Mouse (Mus musculus): Measurements from ENCODE around the gene Angpt4. TPM values are rescaled to one million over a fixed set of nuclear protein-coding genes. Genes with fewer than 3 reads are reported as not detected.

Angpt4 gene
- polyA plus RNA-seq, 1 experiment, result 2.1 TPM

DNA sequence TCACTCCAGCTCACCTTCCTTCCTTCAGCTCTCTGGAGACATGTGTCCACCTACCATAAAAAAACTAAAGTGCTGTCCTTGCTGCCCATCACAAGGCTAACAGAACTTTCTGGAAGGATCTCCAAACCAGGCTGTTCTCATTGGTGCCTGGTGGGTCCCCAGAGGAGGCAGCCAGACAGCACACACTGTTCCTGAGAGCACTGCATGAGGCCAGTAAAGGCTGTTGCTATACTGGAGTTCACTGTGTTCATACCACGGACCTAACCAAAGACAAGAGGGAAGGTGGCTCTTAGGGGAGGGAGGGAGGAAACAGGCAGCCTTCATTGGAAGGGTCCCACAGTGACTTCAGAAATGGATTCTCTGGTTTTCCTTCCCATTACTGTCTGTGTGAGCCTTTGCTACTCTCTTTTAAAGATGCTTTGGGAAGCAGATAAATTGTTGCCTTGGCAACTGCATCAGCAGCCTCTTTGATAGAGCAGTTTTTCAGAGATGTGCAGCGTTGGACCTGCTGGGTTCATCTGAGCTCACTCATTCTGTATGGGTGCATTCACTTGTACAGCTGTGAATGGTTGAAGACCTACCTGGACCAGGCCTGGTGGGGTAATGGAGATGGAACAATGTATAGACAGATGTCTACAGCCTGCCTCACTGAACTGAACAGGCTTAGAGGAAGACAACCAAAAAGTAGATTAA is 38.2 kb downstream of the Angpt4 start:
- Histone ChIP-seq H3K27ac (ENCODE audit: insufficient read depth, low read length) (no peak overlapping the region), H3K4me3 (ENCODE audit: insufficient read depth, low read length) (no peak overlapping the region), H3K4me1 (ENCODE audit: control insufficient read depth, insufficient read depth, low read length) (no peaks in the 10 kb centered on the region)
- TF ChIP-seq CTCF (IDR thresholded peaks at IDR 0.05; ENCODE audit: borderline replicate concordance, insufficient read depth, low read length) (no peak), POLR2A (IDR thresholded peaks at IDR 0.05; ENCODE audit: low read depth, low read length) (no peak)

DNA sequence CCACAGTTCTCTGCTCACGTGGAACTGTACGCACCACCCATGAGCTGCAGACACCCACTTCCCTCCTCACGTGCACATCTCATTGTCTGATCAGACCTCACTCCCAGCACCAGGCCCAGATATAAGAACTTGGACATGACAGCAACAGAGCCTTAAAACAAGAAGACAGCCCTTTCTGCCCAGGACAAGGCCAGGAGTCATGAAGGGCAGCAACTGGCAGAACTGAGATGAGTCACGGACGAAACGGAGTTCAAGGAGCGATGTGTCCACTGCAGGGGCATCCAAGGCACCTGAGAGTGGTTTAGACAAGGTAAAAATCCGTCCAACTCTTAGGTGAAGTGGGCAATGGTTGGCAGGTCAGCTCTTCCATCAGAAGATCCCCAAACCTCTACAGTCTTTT is 42.7 kb downstream of the Angpt4 start:
- TF ChIP-seq CTCF (IDR thresholded peaks at IDR 0.05; ENCODE audit: borderline replicate concordance, insufficient read depth, low read length) (no peak), POLR2A (IDR thresholded peaks at IDR 0.05; ENCODE audit: low read depth, low read length) (no peak)
- no peak overlapping the region for H3K4me3 ChIP-seq (ENCODE audit: insufficient read depth, low read length)
- peaks cover 10% of the 10 kb centered on the region for H3K4me1 ChIP-seq (ENCODE audit: control insufficient read depth, insufficient read depth, low read length)

DNA sequence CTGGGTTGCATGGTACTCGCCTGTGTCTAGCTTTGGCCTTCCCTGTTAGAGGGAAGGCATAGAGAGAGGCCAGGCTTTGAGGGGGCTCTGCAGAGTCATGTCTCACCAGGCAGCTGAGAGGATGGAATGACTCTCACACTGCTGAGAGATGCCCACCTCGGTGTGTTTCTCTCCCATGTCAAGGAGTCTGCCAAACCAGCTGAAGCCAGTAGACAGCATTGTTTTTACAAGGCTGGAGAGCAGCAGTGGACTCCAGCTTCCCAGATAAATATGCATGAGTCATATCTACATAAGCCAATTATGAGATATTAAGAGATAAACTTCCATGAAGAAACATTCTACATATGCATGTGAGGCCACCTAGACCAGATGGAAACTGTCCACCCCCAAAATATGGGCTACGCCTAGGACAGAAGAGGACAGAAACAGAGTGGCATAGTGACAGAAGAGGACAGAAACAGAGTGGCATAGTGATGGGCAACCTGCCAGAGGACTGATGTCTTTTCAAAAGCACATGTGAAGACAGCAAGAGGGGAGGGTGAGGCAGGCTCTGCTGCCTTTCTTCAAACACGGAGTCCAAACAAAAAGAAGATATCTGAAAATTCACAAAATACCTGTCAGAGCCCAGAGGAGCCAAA is 45.6 kb downstream of the Angpt4 start:
- TF ChIP-seq POLR2A (IDR thresholded peaks at IDR 0.05; ENCODE audit: low read depth, low read length), result no peak
- TF ChIP-seq CTCF (IDR thresholded peaks at IDR 0.05; ENCODE audit: borderline replicate concordance, insufficient read depth, low read length), result no peak
- peaks cover 21% of the 10 kb centered on the region for H3K4me1 ChIP-seq (ENCODE audit: control insufficient read depth, insufficient read depth, low read length)
- peak overlapping the region; percentile 16; the same call in 1 of the 2 replicates for H3K27ac ChIP-seq (ENCODE audit: insufficient read depth, low read length)
- no peak overlapping the region for H3K4me3 ChIP-seq (ENCODE audit: insufficient read depth, low read length)

More for the DNA sequence above, 42.7 kb downstream of the Angpt4 start:
- no peak overlapping the region for H3K27ac ChIP-seq (ENCODE audit: insufficient read depth, low read length)

DNA sequence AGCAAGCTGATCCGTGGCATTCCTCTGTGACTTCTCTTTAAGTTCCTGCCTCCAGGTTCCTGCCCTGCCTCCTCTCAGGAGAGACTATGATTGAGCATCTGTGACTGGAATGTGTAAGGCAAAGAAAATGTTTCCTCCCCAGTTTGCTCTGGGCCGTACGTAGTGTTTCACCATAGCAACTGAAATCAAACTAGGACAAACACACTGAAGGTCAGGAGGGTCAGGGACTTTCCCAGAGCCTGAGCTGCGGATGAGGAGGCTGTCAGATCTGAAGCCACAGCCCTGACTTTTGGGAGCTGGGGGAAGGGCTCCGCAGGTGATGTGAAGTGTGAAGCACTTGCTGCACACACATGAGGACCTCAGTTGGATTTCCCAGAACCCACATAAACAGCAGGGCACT is 48.3 kb downstream of the Angpt4 start:
- Histone ChIP-seq H3K4me1 (ENCODE audit: control insufficient read depth, insufficient read depth, low read length) (peaks cover 37% of the 10 kb centered on the region), H3K27ac (ENCODE audit: insufficient read depth, low read length) (no peak overlapping the region), H3K4me3 (ENCODE audit: insufficient read depth, low read length) (no peak overlapping the region)
- TF ChIP-seq POLR2A (IDR thresholded peaks at IDR 0.05; ENCODE audit: low read depth, low read length), result no peak
- TF ChIP-seq CTCF (IDR thresholded peaks at IDR 0.05; ENCODE audit: borderline replicate concordance, insufficient read depth, low read length), result no peak

DNA sequence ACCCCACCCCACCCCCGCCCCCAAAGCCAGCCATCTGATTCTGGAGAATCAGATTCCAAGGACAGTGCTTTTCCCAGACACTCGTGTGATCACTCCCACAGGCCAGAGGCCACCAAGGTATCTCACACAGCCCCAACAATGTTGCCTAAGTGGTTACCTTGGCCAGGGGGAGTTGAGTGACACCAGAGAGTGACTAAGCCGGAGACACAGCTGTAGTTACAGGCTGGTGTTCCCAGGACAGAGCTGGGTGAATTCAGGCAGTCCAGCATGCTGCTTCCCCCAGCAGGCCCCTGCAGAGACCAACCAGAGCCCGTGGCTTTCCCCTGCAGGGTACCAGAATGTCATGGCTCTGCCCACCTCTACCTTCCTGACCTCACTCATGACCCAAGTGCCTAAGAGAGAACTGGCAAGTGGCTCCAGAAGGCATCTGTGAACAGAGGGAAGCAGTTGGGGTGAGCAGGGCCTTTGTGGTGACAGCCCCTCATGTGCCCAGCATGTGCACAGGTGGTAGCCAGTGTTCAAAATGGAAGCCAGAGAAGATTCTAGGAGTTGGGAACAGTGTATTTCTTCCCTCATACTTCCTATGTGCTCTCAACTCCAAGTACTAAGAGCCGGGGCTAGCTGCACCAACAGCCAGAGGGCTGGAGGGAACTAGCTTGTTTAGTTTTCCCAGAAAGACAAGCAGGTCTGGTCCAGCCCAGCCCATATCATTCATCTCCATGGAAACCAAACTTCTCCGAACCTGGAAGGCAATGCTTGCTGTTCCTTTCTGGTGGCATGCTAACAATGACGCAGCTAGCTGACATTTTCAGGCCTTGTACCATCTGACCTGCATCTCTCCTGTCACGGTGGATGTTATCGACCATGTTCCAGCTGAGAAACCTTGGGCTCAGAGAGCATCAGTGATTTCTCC is 50.5 kb downstream of the Angpt4 start:
- TF ChIP-seq CTCF (IDR thresholded peaks at IDR 0.05; ENCODE audit: borderline replicate concordance, insufficient read depth, low read length), result no peak
- no peak for TF ChIP-seq POLR2A (IDR thresholded peaks at IDR 0.05; ENCODE audit: low read depth, low read length)
- Histone ChIP-seq H3K4me1 (ENCODE audit: control insufficient read depth, insufficient read depth, low read length) (peaks cover 36% of the 10 kb centered on the region), H3K27ac (ENCODE audit: insufficient read depth, low read length) (peak overlapping the region; percentile 80), H3K4me3 (ENCODE audit: insufficient read depth, low read length) (no peak overlapping the region)

DNA sequence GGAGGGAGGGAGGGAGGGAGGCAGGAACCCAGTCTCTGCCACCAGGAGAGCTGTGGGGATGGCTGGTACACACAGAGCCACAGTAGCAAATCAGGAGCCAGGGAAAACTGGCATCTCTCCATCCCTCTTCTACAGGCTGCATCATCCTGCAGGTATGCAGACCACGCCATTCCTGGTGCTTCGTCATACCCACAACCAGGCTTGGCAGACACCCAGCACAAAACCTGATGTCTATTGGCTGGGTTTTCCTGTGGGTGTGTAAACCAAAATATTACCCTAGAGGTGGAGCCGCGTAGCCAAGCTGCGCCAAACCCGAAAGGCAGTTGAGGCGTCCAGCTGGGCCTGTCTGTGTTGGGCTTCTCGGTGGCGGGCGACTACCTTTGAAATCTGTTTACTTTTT is 51.5 kb downstream of the Angpt4 start:
- H3K27ac ChIP-seq (ENCODE audit: insufficient read depth, low read length), result peak overlapping the region; percentile 73
- H3K4me1 ChIP-seq (ENCODE audit: control insufficient read depth, insufficient read depth, low read length), result peaks cover 30% of the 10 kb centered on the region
- H3K4me3 ChIP-seq (ENCODE audit: insufficient read depth, low read length), result no peak overlapping the region
- TF ChIP-seq POLR2A (IDR thresholded peaks at IDR 0.05; ENCODE audit: low read depth, low read length) (peak; percentile 49), CTCF (IDR thresholded peaks at IDR 0.05; ENCODE audit: borderline replicate concordance, insufficient read depth, low read length) (no peak)

DNA sequence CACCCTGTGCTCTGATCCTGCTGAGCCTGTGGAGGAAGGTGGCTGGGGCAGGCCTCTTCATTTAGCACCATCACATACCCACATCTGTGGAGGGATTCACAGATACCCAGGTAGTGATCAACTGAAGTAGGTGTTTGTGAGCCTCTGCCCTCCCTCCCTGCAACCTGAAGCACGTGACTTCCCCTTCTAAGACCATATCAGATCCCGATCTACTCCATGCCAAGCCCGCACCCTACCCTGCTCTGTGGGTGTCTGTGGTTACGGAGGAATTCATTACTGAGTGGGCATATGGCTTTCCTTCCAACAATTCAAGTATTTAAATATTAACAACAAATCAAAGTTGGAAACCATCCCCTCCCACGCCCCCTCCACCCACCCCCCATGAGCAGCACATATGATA is 52.3 kb downstream of the Angpt4 start:
- Histone ChIP-seq H3K4me1 (ENCODE audit: control insufficient read depth, insufficient read depth, low read length) (peaks cover 30% of the 10 kb centered on the region), H3K4me3 (ENCODE audit: insufficient read depth, low read length) (no peak overlapping the region), H3K27ac (ENCODE audit: insufficient read depth, low read length) (peak overlapping the region; percentile 73)
- TF ChIP-seq POLR2A (IDR thresholded peaks at IDR 0.05; ENCODE audit: low read depth, low read length), result no peak
- no peak for TF ChIP-seq CTCF (IDR thresholded peaks at IDR 0.05; ENCODE audit: borderline replicate concordance, insufficient read depth, low read length)

DNA sequence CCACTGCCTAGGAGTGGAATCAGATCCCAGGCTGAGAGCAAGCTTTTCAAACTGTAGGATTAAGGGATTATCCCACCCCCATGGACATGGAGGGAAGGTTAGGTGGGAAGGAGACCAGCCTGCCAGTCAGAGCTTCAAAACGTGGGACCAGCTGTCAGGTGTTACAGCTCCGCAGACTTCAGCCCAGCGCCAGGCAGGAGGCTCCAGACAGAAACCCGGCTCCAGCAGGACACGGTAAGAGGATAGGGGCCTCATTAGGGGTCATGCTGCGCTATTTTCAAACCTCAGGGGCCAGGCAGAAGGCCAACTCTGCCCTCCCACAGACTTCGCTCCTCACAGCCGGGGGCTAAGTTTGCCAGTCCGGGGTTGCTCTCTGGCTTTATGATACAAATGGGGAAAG is 53.0 kb downstream of the Angpt4 start:
- TF ChIP-seq CTCF (IDR thresholded peaks at IDR 0.05; ENCODE audit: borderline replicate concordance, insufficient read depth, low read length) (no peak), POLR2A (IDR thresholded peaks at IDR 0.05; ENCODE audit: low read depth, low read length) (no peak)
- Histone ChIP-seq H3K4me3 (ENCODE audit: insufficient read depth, low read length) (no peak overlapping the region), H3K4me1 (ENCODE audit: control insufficient read depth, insufficient read depth, low read length) (peaks cover 26% of the 10 kb centered on the region), H3K27ac (ENCODE audit: insufficient read depth, low read length) (no peak overlapping the region)

DNA sequence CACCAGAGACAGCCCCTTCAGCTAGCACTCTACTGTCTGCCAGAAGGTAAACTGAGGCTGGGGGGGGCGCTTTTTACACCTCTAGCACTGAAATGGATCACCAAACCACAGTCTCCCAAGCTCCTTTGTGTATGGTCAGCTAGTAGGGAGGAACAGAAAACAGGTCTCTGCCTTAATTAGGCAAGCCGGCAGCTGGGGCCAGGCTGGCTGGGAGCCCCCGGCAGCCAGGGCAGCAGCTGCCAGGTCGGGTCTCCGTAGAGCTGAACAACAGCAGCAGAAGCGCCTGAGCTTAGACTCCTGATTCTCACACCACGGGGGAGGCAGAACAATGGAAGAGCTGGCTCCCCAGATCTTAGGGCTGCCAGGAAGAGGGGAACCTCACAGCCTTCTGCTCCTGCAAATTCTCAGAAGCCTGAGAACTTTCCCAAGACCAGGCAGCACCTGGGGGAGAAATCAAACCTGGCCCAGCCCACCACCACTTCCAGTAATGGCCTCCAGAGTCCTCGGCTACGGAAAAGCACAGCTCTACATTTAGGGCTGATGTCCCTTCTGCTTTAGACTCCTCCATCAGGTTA is 56.3 kb downstream of the Angpt4 start:
- no peak overlapping the region for H3K4me3 ChIP-seq (ENCODE audit: insufficient read depth, low read length)
- TF ChIP-seq POLR2A (IDR thresholded peaks at IDR 0.05; ENCODE audit: low read depth, low read length) (no peak), CTCF (IDR thresholded peaks at IDR 0.05; ENCODE audit: borderline replicate concordance, insufficient read depth, low read length) (no peak)
- peaks cover 21% of the 10 kb centered on the region for H3K4me1 ChIP-seq (ENCODE audit: control insufficient read depth, insufficient read depth, low read length)
- H3K27ac ChIP-seq (ENCODE audit: insufficient read depth, low read length), result no peak overlapping the region
